Mouse (Mus musculus): ENCODE data around the gene Hbs1l.

- TF ChIP-seq CTCF (IDR thresholded peaks at IDR 0.05; ENCODE audit: low read depth, low read length) (no peak), POLR2A (IDR thresholded peaks at IDR 0.05; ENCODE audit: borderline replicate concordance, low read depth, low read length) (no peak)
Observed at GRCm38 (mm10) chr10:21271785-21272184, 24.0 kb upstream of the Hbs1l start.

All from bone marrow macrophage, adult 2 months (primary cell).